Mouse (Mus musculus) spleen, postnatal 4 days (tissue): Measurements from ENCODE around the gene Drc1.

Experiments
- DNase-seq, 2 experiments: peaks; one replicate each; pipeline ENCODE4 v3.0.0; 2022; ENCODE audit warnings: low spot score in 2 of 2

Gene Drc1

GRCm38 (mm10) chr5:30415876-30416275 is 134.7 kb downstream of the Drc1 start:
- DNase-seq, result no peak
